Mouse (Mus musculus): ENCODE measurements around the gene Lpar5.
"Not testable (repeated sequence)": the region's sequence is repeated elsewhere in the genome, so short reads cannot be mapped to it uniquely, and the experiment has no call there.

Lpar5 gene

GRCm38 (mm10) chr6:125067571-125067995, at the start of gene Lpar5:
Lpar5 (plus strand) TSS chr6:125067920.
- DNase-seq (ENCODE audit: low spot score in 2 of 2) = no peak

- not testable (repeated sequence) for DNase-seq (ENCODE audit: low spot score in 2 of 2)
Measured at GRCm38 (mm10) chr6:125030532-125030931, 37.2 kb upstream of the Lpar5 start.

- no peak for DNase-seq (ENCODE audit: low spot score in 2 of 2)
Measured at GRCm38 (mm10) chr6:125031604-125032003, 36.1 kb upstream of the Lpar5 start.

GRCm38 (mm10) chr6:125038666-125039065, 29.1 kb upstream of the Lpar5 start:
- no peak for DNase-seq (ENCODE audit: low spot score in 2 of 2)

GRCm38 (mm10) chr6:125039131-125039530, 28.6 kb upstream of the Lpar5 start:
- no peak for DNase-seq (ENCODE audit: low spot score in 2 of 2)

GRCm38 (mm10) chr6:125039533-125040153, 28.1 kb upstream of the Lpar5 start, which contains the start of gene Ing4:
Ing4 (plus strand) TSS chr6:125039760.
- peak; percentile 95 to 97 for DNase-seq (ENCODE audit: low spot score in 2 of 2)

- DNase-seq (ENCODE audit: low spot score in 2 of 2) = no peak
Measured at GRCm38 (mm10) chr6:125040221-125040620, 27.5 kb upstream of the Lpar5 start.

- no peak for DNase-seq (ENCODE audit: low spot score in 2 of 2)
Measured at GRCm38 (mm10) chr6:125041047-125041446, 26.7 kb upstream of the Lpar5 start.

GRCm38 (mm10) chr6:125042081-125042480, 25.6 kb upstream of the Lpar5 start:
- DNase-seq (ENCODE audit: low spot score in 2 of 2) = no peak

- DNase-seq (ENCODE audit: low spot score in 2 of 2) = peak; percentile 81 to 90
Measured at GRCm38 (mm10) chr6:125046691-125047090, 21.0 kb upstream of the Lpar5 start.

- no peak for DNase-seq (ENCODE audit: low spot score in 2 of 2)
Measured at GRCm38 (mm10) chr6:125049678-125050077, 18.0 kb upstream of the Lpar5 start, which contains the start of gene Acrbp. Acrbp (plus strand) TSS chr6:125049689.

- DNase-seq (ENCODE audit: low spot score in 2 of 2) = no peak
Measured at GRCm38 (mm10) chr6:125051237-125051636, 16.5 kb upstream of the Lpar5 start.

- DNase-seq (ENCODE audit: low spot score in 2 of 2) = no peak
Measured at GRCm38 (mm10) chr6:125061493-125061892, 6.2 kb upstream of the Lpar5 start.

GRCm38 (mm10) chr6:125062511-125062910, 5.2 kb upstream of the Lpar5 start:
- no peak for DNase-seq (ENCODE audit: low spot score in 2 of 2)

- DNase-seq (ENCODE audit: low spot score in 2 of 2) = no peak
Measured at GRCm38 (mm10) chr6:125063906-125064305, 3.8 kb upstream of the Lpar5 start.

- DNase-seq (ENCODE audit: low spot score in 2 of 2) = not testable (repeated sequence)
Measured at GRCm38 (mm10) chr6:125065223-125065622, 2.5 kb upstream of the Lpar5 start.

- no peak for DNase-seq (ENCODE audit: low spot score in 2 of 2)
Measured at GRCm38 (mm10) chr6:125071170-125071895, 3.6 kb downstream of the Lpar5 start.

GRCm38 (mm10) chr6:125071896-125072279, 4.2 kb downstream of the Lpar5 start:
- DNase-seq (ENCODE audit: low spot score in 2 of 2) = peak; percentile 87 to 88

GRCm38 (mm10) chr6:125073825-125074224, 6.1 kb downstream of the Lpar5 start:
- no peak for DNase-seq (ENCODE audit: low spot score in 2 of 2)

- no peak for DNase-seq (ENCODE audit: low spot score in 2 of 2)
Measured at GRCm38 (mm10) chr6:125081394-125081793, 13.7 kb downstream of the Lpar5 start.

- DNase-seq (ENCODE audit: low spot score in 2 of 2) = peak; percentile 92 to 93
Measured at GRCm38 (mm10) chr6:125081797-125082560, 14.3 kb downstream of the Lpar5 start.

GRCm38 (mm10) chr6:125082801-125083386, 15.2 kb downstream of the Lpar5 start:
- no peak for DNase-seq (ENCODE audit: low spot score in 2 of 2)
